Mouse (Mus musculus): ENCODE data around the gene Cdk6. TPM values are rescaled to one million over a fixed set of nuclear protein-coding genes. Genes with fewer than 3 reads are reported as not detected.

Gene Cdk6
- polyA plus RNA-seq, 1 experiment from 2014 or later, result 16.6 TPM

- no peak for ATAC-seq (ENCODE audit: low FRiP score, low TSS enrichment)
- Histone ChIP-seq H3K4me3 (ENCODE audit: low read length) (no peak overlapping the region), H3K4me1 (ENCODE audit: insufficient read depth, low read length) (no peaks in the 10 kb centered on the region), H3K9me3 (ENCODE audit: low read length) (no peaks in the 10 kb centered on the region), H3K36me3 (ENCODE audit: insufficient read depth, low read length) (no peaks in the 10 kb centered on the region), H3K27ac (ENCODE audit: low read length) (no peak overlapping the region), H3K9ac (replicated peaks; ENCODE audit: low read length) (no peak overlapping the region), H3K27me3 (ENCODE audit: insufficient read depth, low read length) (no peaks in the 10 kb centered on the region), H3K4me2 (replicated peaks; ENCODE audit: low read depth, low read length) (no peak overlapping the region)
- 66% methylated on average over 3 of the region's 3 CpGs for WGBS
Observed at GRCm38 (mm10) chr5:3536592-3537212, 195.4 kb downstream of the Cdk6 start.

- ATAC-seq (ENCODE audit: low FRiP score, low TSS enrichment), result no peak
- Histone ChIP-seq H3K4me1 (ENCODE audit: insufficient read depth, low read length) (no peaks in the 10 kb centered on the region), H3K36me3 (ENCODE audit: insufficient read depth, low read length) (no peaks in the 10 kb centered on the region), H3K9ac (replicated peaks; ENCODE audit: low read length) (no peak overlapping the region), H3K27ac (ENCODE audit: low read length) (no peak overlapping the region), H3K27me3 (ENCODE audit: insufficient read depth, low read length) (no peaks in the 10 kb centered on the region), H3K4me3 (ENCODE audit: low read length) (no peak overlapping the region), H3K4me2 (replicated peaks; ENCODE audit: low read depth, low read length) (no peak overlapping the region), H3K9me3 (ENCODE audit: low read length) (no peaks in the 10 kb centered on the region)
- 60% methylated on average over 11 of the region's 11 CpGs for WGBS
Observed at GRCm38 (mm10) chr5:3538505-3539472, 197.5 kb downstream of the Cdk6 start.

- Histone ChIP-seq H3K4me1 (ENCODE audit: insufficient read depth, low read length) (peaks cover 15% of the 10 kb centered on the region), H3K36me3 (ENCODE audit: insufficient read depth, low read length) (no peaks in the 10 kb centered on the region), H3K9ac (replicated peaks; ENCODE audit: low read length) (no peak overlapping the region), H3K4me3 (ENCODE audit: low read length) (no peak overlapping the region), H3K4me2 (replicated peaks; ENCODE audit: low read depth, low read length) (no peak overlapping the region), H3K9me3 (ENCODE audit: low read length) (no peaks in the 10 kb centered on the region), H3K27ac (ENCODE audit: low read length) (no peak overlapping the region), H3K27me3 (ENCODE audit: insufficient read depth, low read length) (no peaks in the 10 kb centered on the region)
- no peak for ATAC-seq (ENCODE audit: low FRiP score, low TSS enrichment)
- 77% methylated on average over 6 of the region's 6 CpGs for WGBS
Observed at GRCm38 (mm10) chr5:3541871-3542270, 200.6 kb downstream of the Cdk6 start.

GRCm38 (mm10) chr5:3543629-3544479 is 202.6 kb downstream of the Cdk6 start, which contains the start of gene Fam133b:
Gene Fam133b, plus strand, starts transcription at chr5:3543833.
- H3K4me2 ChIP-seq (replicated peaks; ENCODE audit: low read depth, low read length), result peak within 1 kb of the TSS; percentile 70
- no peaks in the 10 kb centered on the region for H3K27me3 ChIP-seq (ENCODE audit: insufficient read depth, low read length)
- under 1% methylated on average over 79 of the region's 80 CpGs for WGBS
- H3K27ac ChIP-seq (ENCODE audit: low read length), result peak within 1 kb of the TSS; percentile 91
- H3K9me3 ChIP-seq (ENCODE audit: low read length), result no peaks in the 10 kb centered on the region
- peak within 1 kb of the TSS; percentile 96 for H3K4me3 ChIP-seq (ENCODE audit: low read length)
- H3K4me1 ChIP-seq (ENCODE audit: insufficient read depth, low read length), result peaks cover 15% of the 10 kb centered on the region
- H3K9ac ChIP-seq (replicated peaks; ENCODE audit: low read length), result peak within 1 kb of the TSS; percentile 96
- ATAC-seq (ENCODE audit: low FRiP score, low TSS enrichment), result peak; percentile 96
- H3K36me3 ChIP-seq (ENCODE audit: insufficient read depth, low read length), result 0 out of 2 replicates have a peak, but pooled peaks cover 4% of the 10 kb centered on the region

GRCm38 (mm10) chr5:3544480-3544769 is 203.1 kb downstream of the Cdk6 start:
- no peak overlapping the region for H3K27ac ChIP-seq (ENCODE audit: low read length)
- WGBS, result 9% methylated on average over 7 of the region's 7 CpGs
- H3K4me1 ChIP-seq (ENCODE audit: insufficient read depth, low read length), result peaks cover 15% of the 10 kb centered on the region
- H3K36me3 ChIP-seq (ENCODE audit: insufficient read depth, low read length), result 0 out of 2 replicates have a peak, but pooled peaks cover 4% of the 10 kb centered on the region
- peak overlapping the region; percentile 96 for H3K4me3 ChIP-seq (ENCODE audit: low read length)
- H3K9me3 ChIP-seq (ENCODE audit: low read length), result no peaks in the 10 kb centered on the region
- 0 out of 2 replicates have a peak, but pooled peaks have one; percentile 35 for ATAC-seq (ENCODE audit: low FRiP score, low TSS enrichment)
- H3K9ac ChIP-seq (replicated peaks; ENCODE audit: low read length), result peak overlapping the region; percentile 96
- H3K27me3 ChIP-seq (ENCODE audit: insufficient read depth, low read length), result no peaks in the 10 kb centered on the region
- H3K4me2 ChIP-seq (replicated peaks; ENCODE audit: low read depth, low read length), result peak overlapping the region; percentile 70

- WGBS, result 59% methylated on average over 1 of the region's 1 CpGs
- Histone ChIP-seq H3K36me3 (ENCODE audit: insufficient read depth, low read length) (0 out of 2 replicates have a peak, but pooled peaks cover 4% of the 10 kb centered on the region), H3K4me3 (ENCODE audit: low read length) (no peak overlapping the region), H3K27me3 (ENCODE audit: insufficient read depth, low read length) (no peaks in the 10 kb centered on the region), H3K4me2 (replicated peaks; ENCODE audit: low read depth, low read length) (no peak overlapping the region), H3K9me3 (ENCODE audit: low read length) (no peaks in the 10 kb centered on the region), H3K4me1 (ENCODE audit: insufficient read depth, low read length) (peaks cover 15% of the 10 kb centered on the region), H3K27ac (ENCODE audit: low read length) (no peak overlapping the region), H3K9ac (replicated peaks; ENCODE audit: low read length) (no peak overlapping the region)
- no peak for ATAC-seq (ENCODE audit: low FRiP score, low TSS enrichment)
Observed at GRCm38 (mm10) chr5:3546226-3546625, 204.9 kb downstream of the Cdk6 start.

- Histone ChIP-seq H3K36me3 (ENCODE audit: insufficient read depth, low read length) (peaks cover 24% of the 10 kb centered on the region), H3K4me1 (ENCODE audit: insufficient read depth, low read length) (no peaks in the 10 kb centered on the region; the same call in 1 of the 2 replicates), H3K4me2 (replicated peaks; ENCODE audit: low read depth, low read length) (no peak overlapping the region), H3K27me3 (ENCODE audit: insufficient read depth, low read length) (no peaks in the 10 kb centered on the region), H3K9me3 (ENCODE audit: low read length) (no peaks in the 10 kb centered on the region), H3K9ac (replicated peaks; ENCODE audit: low read length) (no peak overlapping the region), H3K4me3 (ENCODE audit: low read length) (no peak overlapping the region), H3K27ac (ENCODE audit: low read length) (no peak overlapping the region)
- no peak for ATAC-seq (ENCODE audit: low FRiP score, low TSS enrichment)
- 84% methylated on average over 1 of the region's 1 CpGs for WGBS
Observed at GRCm38 (mm10) chr5:3551481-3551880, 210.2 kb downstream of the Cdk6 start.

- WGBS, result 86% methylated on average over 2 of the region's 2 CpGs
- Histone ChIP-seq H3K36me3 (ENCODE audit: insufficient read depth, low read length) (peaks cover 35% of the 10 kb centered on the region), H3K9me3 (ENCODE audit: low read length) (no peaks in the 10 kb centered on the region), H3K9ac (replicated peaks; ENCODE audit: low read length) (no peak overlapping the region), H3K27me3 (ENCODE audit: insufficient read depth, low read length) (no peaks in the 10 kb centered on the region), H3K4me1 (ENCODE audit: insufficient read depth, low read length) (no peaks in the 10 kb centered on the region), H3K27ac (ENCODE audit: low read length) (no peak overlapping the region), H3K4me2 (replicated peaks; ENCODE audit: low read depth, low read length) (no peak overlapping the region), H3K4me3 (ENCODE audit: low read length) (no peak overlapping the region)
- no peak for ATAC-seq (ENCODE audit: low FRiP score, low TSS enrichment)
Observed at GRCm38 (mm10) chr5:3554198-3554597, 212.9 kb downstream of the Cdk6 start.

- WGBS, result 95% methylated on average over 4 of the region's 4 CpGs
- Histone ChIP-seq H3K4me1 (ENCODE audit: insufficient read depth, low read length) (no peaks in the 10 kb centered on the region), H3K36me3 (ENCODE audit: insufficient read depth, low read length) (peaks cover 77% of the 10 kb centered on the region), H3K27me3 (ENCODE audit: insufficient read depth, low read length) (no peaks in the 10 kb centered on the region), H3K9me3 (ENCODE audit: low read length) (peaks cover 4% of the 10 kb centered on the region; the same call in 1 of the 2 replicates), H3K4me2 (replicated peaks; ENCODE audit: low read depth, low read length) (no peak within 1 kb of the TSS), H3K4me3 (ENCODE audit: low read length) (no peak within 1 kb of the TSS), H3K9ac (replicated peaks; ENCODE audit: low read length) (no peak within 1 kb of the TSS), H3K27ac (ENCODE audit: low read length) (no peak within 1 kb of the TSS)
- no peak for ATAC-seq (ENCODE audit: low FRiP score, low TSS enrichment)
Observed at GRCm38 (mm10) chr5:3571266-3571665, 230.0 kb downstream of the Cdk6 start, which contains the start of gene 1700109H08Rik. Gene 1700109H08Rik, plus strand, starts transcription at chr5:3571566.

All from kidney, embryonic 16.5 days (tissue).